Mouse (Mus musculus): ENCODE measurements around the gene Gm527. TPM values are rescaled to one million over a fixed set of nuclear protein-coding genes. Genes with fewer than 3 reads are reported as not detected.

Gene Gm527
- total RNA-seq, 1 experiment from 2014 or later, result 5.1 TPM

Other genes starting within 250 kb of the Gm527 start
- gene Klhl28, start 47.6 kb downstream of the Gm527 start, total RNA-seq (2021), result 13.1 and 14.2 TPM in 2 replicates
- gene Togaram1, start 47.9 kb downstream of the Gm527 start, total RNA-seq (2021), result 33.4 and 34.1 TPM in 2 replicates
- 33.0 and 40.5 TPM in 2 replicates for gene Prpf39, start 118.4 kb downstream of the Gm527 start, total RNA-seq (2021)
- gene Fkbp3, start 156.1 kb downstream of the Gm527 start, total RNA-seq (2021), result 107 and 111 TPM in 2 replicates
- 11.6 and 13.4 TPM in 2 replicates for gene Fancm, start 157.7 kb downstream of the Gm527 start, total RNA-seq (2021)

Data from adrenal gland, postnatal 14 days (tissue).